Mouse (Mus musculus) lung, embryonic 14.5 days (tissue): ENCODE data around the gene Rspo4. TPM values are rescaled to one million over a fixed set of nuclear protein-coding genes. Genes with fewer than 3 reads are reported as not detected.
A peak's percentile ranks its signal among the peaks of the same experiment; 100 is the strongest.

Experiments used
- ATAC-seq: fragments of 200-750 bp; cut with Nextera tagmentation; 2 replicates; pipeline ENCODE4 v1.8.0; 2017; ENCODE audit warnings: mild to moderate bottlenecking, moderate TSS enrichment, moderate library complexity; ENCODE audit not compliant: insufficient read depth
- DNase-seq: peaks from one replicate; pipeline ENCODE4 v3.0.0-alpha.2; 2015
- H3K27ac ChIP-seq: fragments of 300-500 bp; sonication (generic); 2 replicates; pipeline ENCODE4 v1.5.1; 2014; ENCODE audit warnings: low read depth, mild to moderate bottlenecking, moderate library complexity
- H3K27me3 ChIP-seq: fragments of 300-500 bp; sonication (generic); 2 replicates; pipeline ENCODE4 v1.6.1; 2014; ENCODE audit warnings: low read length, control low read depth; ENCODE audit not compliant: insufficient read depth
- H3K36me3 ChIP-seq: fragments of 300-500 bp; sonication (generic); 2 replicates; pipeline ENCODE4 v1.6.1; 2014; ENCODE audit warnings: control low read depth; ENCODE audit not compliant: insufficient read depth
- H3K4me1 ChIP-seq: fragments of 300-500 bp; sonication (generic); 2 replicates; pipeline ENCODE4 v1.6.1; 2014; ENCODE audit warnings: antibody characterized with exemption, control low read depth; ENCODE audit not compliant: insufficient read depth
- H3K4me2 ChIP-seq: fragments of 300-500 bp; sonication (generic); 2 replicates; pipeline ENCODE4 v1.6.1; 2014; ENCODE audit warnings: mild to moderate bottlenecking
- H3K4me3 ChIP-seq: fragments of 300-500 bp; sonication (generic); 2 replicates; pipeline ENCODE4 v1.5.1; 2014; ENCODE audit warnings: low read depth, low read length
- H3K9ac ChIP-seq: fragments of 300-500 bp; sonication (generic); 2 replicates; pipeline ENCODE4 v1.6.1; 2014
- H3K9me3 ChIP-seq: fragments of 300-500 bp; sonication (generic); 2 replicates; pipeline ENCODE4 v1.6.1; 2016; ENCODE audit warnings: low read depth, low read length, control low read depth
- CTCF ChIP-seq: IDR thresholded peaks from 2 replicates; pipeline ENCODE4 v1.5.1; 2016; ENCODE audit warnings: antibody characterized with exemption, low read depth
- WGBS: fragments of 180-500 bp; shearing (Covaris S2); extraction: QIAGEN DNeasy Blood & Tissue Kit; methylation state at CpG from one replicate; pipeline ENCODE4 v1.1.7; 2014; 5-methylcytosine and 5-hydroxymethylcytosine counted together
- polyA plus RNA-seq: library from polyadenylated mRNA; unstranded; fragments of >200 nt; fragmentation: Nextera tagmentation; extraction: Ambion mirVana; gene quantifications from 2 replicates; pipeline ENCODE4 v1.2.1, GENCODE M21; 2014

Gene Rspo4
- polyA plus RNA-seq, 1 experiment from 2014 or later = 0.17 TPM

GRCm38 (mm10) chr2:151876012-151876485, 33.3 kb downstream of the Rspo4 start:
- H3K9me3 ChIP-seq = no peaks in the 10 kb centered on the region
- H3K27ac ChIP-seq = no peak overlapping the region
- H3K36me3 ChIP-seq = no peaks in the 10 kb centered on the region
- H3K9ac ChIP-seq = no peak overlapping the region
- H3K4me3 ChIP-seq = no peak overlapping the region
- ATAC-seq (peak; percentile 75), DNase-seq (peak; percentile 72)
- H3K4me1 ChIP-seq = no peaks in the 10 kb centered on the region
- H3K27me3 ChIP-seq = no peaks in the 10 kb centered on the region
- TF ChIP-seq CTCF = peak; percentile 93
- H3K4me2 ChIP-seq = no peak overlapping the region
- WGBS = 13% methylated on average over 8 of the region's 8 CpGs

- H3K4me2 ChIP-seq = no peak overlapping the region
- no peaks in the 10 kb centered on the region for H3K4me1 ChIP-seq
- DNase-seq (no peak), ATAC-seq (no peak)
- no peaks in the 10 kb centered on the region for H3K36me3 ChIP-seq
- no peak overlapping the region for H3K4me3 ChIP-seq
- no peaks in the 10 kb centered on the region for H3K9me3 ChIP-seq
- no peaks in the 10 kb centered on the region for H3K27me3 ChIP-seq
- no peak for TF ChIP-seq CTCF
- no peak overlapping the region for H3K9ac ChIP-seq
- no peak overlapping the region for H3K27ac ChIP-seq
- 66% methylated on average over 3 of the region's 3 CpGs for WGBS
Measured at GRCm38 (mm10) chr2:151878645-151879044, 35.9 kb downstream of the Rspo4 start.

- H3K27ac ChIP-seq = no peak overlapping the region
- H3K36me3 ChIP-seq = no peaks in the 10 kb centered on the region
- H3K4me3 ChIP-seq = no peak overlapping the region
- H3K9ac ChIP-seq = no peak overlapping the region
- DNase-seq (no peak), ATAC-seq (no peak)
- H3K4me2 ChIP-seq = no peak overlapping the region
- 44% methylated on average over 2 of the region's 2 CpGs for WGBS
- TF ChIP-seq CTCF = no peak
- H3K27me3 ChIP-seq = no peaks in the 10 kb centered on the region
- no peaks in the 10 kb centered on the region for H3K9me3 ChIP-seq
- no peaks in the 10 kb centered on the region for H3K4me1 ChIP-seq
Measured at GRCm38 (mm10) chr2:151879760-151880159, 37.0 kb downstream of the Rspo4 start.

GRCm38 (mm10) chr2:151891031-151891430, 48.3 kb downstream of the Rspo4 start:
- ATAC-seq = no peak
- TF ChIP-seq CTCF = no peak
- no peaks in the 10 kb centered on the region for H3K27me3 ChIP-seq
- H3K9me3 ChIP-seq = no peaks in the 10 kb centered on the region
- no peak overlapping the region for H3K4me3 ChIP-seq
- no peak overlapping the region for H3K4me2 ChIP-seq
- no peak for DNase-seq
- H3K36me3 ChIP-seq = no peaks in the 10 kb centered on the region
- H3K9ac ChIP-seq = no peak overlapping the region
- 43% methylated on average over 6 of the region's 6 CpGs for WGBS
- no peaks in the 10 kb centered on the region for H3K4me1 ChIP-seq
- H3K27ac ChIP-seq = no peak overlapping the region

DNA sequence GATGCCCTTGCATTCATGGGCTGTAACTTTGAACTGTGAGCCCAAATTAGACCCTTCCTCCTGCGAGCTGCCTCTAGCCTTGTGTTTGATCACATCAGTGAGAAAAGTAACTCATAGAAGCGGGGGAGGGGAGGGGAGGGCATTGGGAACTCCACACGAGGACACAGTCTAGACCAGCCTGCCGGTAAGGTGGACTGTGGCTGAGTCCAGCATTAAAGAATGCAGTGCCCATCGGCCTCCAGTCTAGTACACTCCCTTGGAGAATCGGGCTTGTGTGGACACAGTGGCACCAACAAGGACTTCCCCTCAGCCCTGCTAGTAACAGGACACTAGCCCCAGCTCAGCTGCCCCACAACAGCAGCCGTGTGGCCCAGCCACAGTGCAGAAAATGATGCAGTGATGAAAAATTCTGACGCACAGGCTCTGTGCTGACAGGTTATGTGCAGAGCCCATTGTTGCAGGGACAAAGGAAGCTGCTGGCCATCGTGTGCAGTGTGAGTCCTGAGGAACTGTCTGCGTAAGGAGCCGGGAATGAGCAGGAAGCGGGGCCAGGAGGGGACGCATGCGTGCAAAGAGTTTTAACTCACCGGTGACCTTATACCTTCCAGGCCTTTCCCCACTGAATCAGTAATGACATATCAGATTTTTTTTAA, 50.5 kb downstream of the Rspo4 start:
- no peak for TF ChIP-seq CTCF
- H3K4me1 ChIP-seq = no peaks in the 10 kb centered on the region
- no peaks in the 10 kb centered on the region for H3K9me3 ChIP-seq
- no peaks in the 10 kb centered on the region for H3K27me3 ChIP-seq
- H3K27ac ChIP-seq = no peak overlapping the region
- H3K9ac ChIP-seq = no peak overlapping the region
- ATAC-seq (peak; percentile 35; the same call in 1 of the 2 replicates), DNase-seq (peak; percentile 16)
- no peak overlapping the region for H3K4me2 ChIP-seq
- H3K36me3 ChIP-seq = no peaks in the 10 kb centered on the region
- 40% methylated on average over 15 of the region's 15 CpGs for WGBS
- no peak overlapping the region for H3K4me3 ChIP-seq

- TF ChIP-seq CTCF = no peak
- Histone ChIP-seq H3K4me2 (no peak overlapping the region), H3K36me3 (no peaks in the 10 kb centered on the region), H3K27me3 (no peaks in the 10 kb centered on the region), H3K4me3 (no peak overlapping the region), H3K9ac (no peak overlapping the region), H3K9me3 (no peaks in the 10 kb centered on the region), H3K4me1 (no peaks in the 10 kb centered on the region), H3K27ac (no peak overlapping the region)
- no peak for ATAC-seq
- DNase-seq = no peak
- 69% methylated on average over 8 of the region's 8 CpGs for WGBS
Measured at GRCm38 (mm10) chr2:151894209-151894980, 51.7 kb downstream of the Rspo4 start.

- H3K27me3 ChIP-seq = no peaks in the 10 kb centered on the region
- no peaks in the 10 kb centered on the region for H3K36me3 ChIP-seq
- no peaks in the 10 kb centered on the region for H3K4me1 ChIP-seq
- H3K4me2 ChIP-seq = no peak overlapping the region
- H3K9ac ChIP-seq = no peak overlapping the region
- DNase-seq = no peak
- no peak for ATAC-seq
- no peak for TF ChIP-seq CTCF
- 77% methylated on average over 5 of the region's 5 CpGs for WGBS
- H3K27ac ChIP-seq = no peak overlapping the region
- H3K4me3 ChIP-seq = no peak overlapping the region
- no peaks in the 10 kb centered on the region for H3K9me3 ChIP-seq
Measured at GRCm38 (mm10) chr2:151895911-151896310, 53.2 kb downstream of the Rspo4 start.
